Mouse (Mus musculus) lung, embryonic 14.5 days (tissue): ENCODE results near the gene Cdc42. TPM values are rescaled to one million over a fixed set of nuclear protein-coding genes. Genes with fewer than 3 reads are reported as not detected.

Experiments
- ATAC-seq: fragments of 200-750 bp; cut with Nextera tagmentation; 2 replicates; pipeline ENCODE4 v1.8.0; 2017; ENCODE audit warnings: mild to moderate bottlenecking, moderate TSS enrichment, moderate library complexity; ENCODE audit not compliant: insufficient read depth
- DNase-seq: peaks from one replicate; pipeline ENCODE4 v3.0.0-alpha.2; 2015
- H3K27ac ChIP-seq: fragments of 300-500 bp; sonication (generic); 2 replicates; pipeline ENCODE4 v1.5.1; 2014; ENCODE audit warnings: low read depth, mild to moderate bottlenecking, moderate library complexity
- H3K27me3 ChIP-seq: fragments of 300-500 bp; sonication (generic); 2 replicates; pipeline ENCODE4 v1.6.1; 2014; ENCODE audit warnings: low read length, control low read depth; ENCODE audit not compliant: insufficient read depth
- H3K36me3 ChIP-seq: fragments of 300-500 bp; sonication (generic); 2 replicates; pipeline ENCODE4 v1.6.1; 2014; ENCODE audit warnings: control low read depth; ENCODE audit not compliant: insufficient read depth
- H3K4me1 ChIP-seq: fragments of 300-500 bp; sonication (generic); 2 replicates; pipeline ENCODE4 v1.6.1; 2014; ENCODE audit warnings: antibody characterized with exemption, control low read depth; ENCODE audit not compliant: insufficient read depth
- H3K4me2 ChIP-seq: fragments of 300-500 bp; sonication (generic); 2 replicates; pipeline ENCODE4 v1.6.1; 2014; ENCODE audit warnings: mild to moderate bottlenecking
- H3K4me3 ChIP-seq: fragments of 300-500 bp; sonication (generic); 2 replicates; pipeline ENCODE4 v1.5.1; 2014; ENCODE audit warnings: low read depth, low read length
- H3K9ac ChIP-seq: fragments of 300-500 bp; sonication (generic); 2 replicates; pipeline ENCODE4 v1.6.1; 2014
- H3K9me3 ChIP-seq: fragments of 300-500 bp; sonication (generic); 2 replicates; pipeline ENCODE4 v1.6.1; 2016; ENCODE audit warnings: low read depth, low read length, control low read depth
- CTCF ChIP-seq: IDR thresholded peaks from 2 replicates; pipeline ENCODE4 v1.5.1; 2016; ENCODE audit warnings: antibody characterized with exemption, low read depth
- WGBS: fragments of 180-500 bp; shearing (Covaris S2); extraction: QIAGEN DNeasy Blood & Tissue Kit; methylation state at CpG from one replicate; pipeline ENCODE4 v1.1.7; 2014; 5-methylcytosine and 5-hydroxymethylcytosine counted together
- polyA plus RNA-seq: library from polyadenylated mRNA; unstranded; fragments of >200 nt; fragmentation: Nextera tagmentation; extraction: Ambion mirVana; gene quantifications from 2 replicates; pipeline ENCODE4 v1.2.1, GENCODE M21; 2014

The Cdc42 gene
- polyA plus RNA-seq, 1 experiment from 2014 or later = 690 TPM

DNA sequence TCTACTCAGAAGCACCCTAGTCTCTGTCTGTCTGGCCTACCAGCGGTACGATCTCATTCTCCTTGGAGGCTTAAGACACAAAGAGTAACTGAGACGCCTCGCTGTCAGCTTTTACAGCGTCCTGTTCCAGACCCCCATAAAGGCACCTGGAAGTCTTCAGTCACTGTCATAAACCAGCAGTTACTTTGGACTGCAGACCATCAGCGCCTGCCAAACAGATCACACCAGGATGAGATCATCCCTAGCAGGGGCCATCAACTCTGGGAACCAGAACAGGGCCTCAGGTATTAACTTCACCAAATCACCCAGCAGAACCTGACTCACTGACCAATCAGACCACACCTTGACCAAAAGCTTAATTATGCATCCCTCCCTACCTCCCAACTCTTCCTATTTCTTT, 43.0 kb downstream of the Cdc42 start:
- ATAC-seq = 0 out of 2 replicates have a peak, but pooled peaks have one; percentile 19
- WGBS = 45% methylated on average over 6 of the region's 6 CpGs

DNA sequence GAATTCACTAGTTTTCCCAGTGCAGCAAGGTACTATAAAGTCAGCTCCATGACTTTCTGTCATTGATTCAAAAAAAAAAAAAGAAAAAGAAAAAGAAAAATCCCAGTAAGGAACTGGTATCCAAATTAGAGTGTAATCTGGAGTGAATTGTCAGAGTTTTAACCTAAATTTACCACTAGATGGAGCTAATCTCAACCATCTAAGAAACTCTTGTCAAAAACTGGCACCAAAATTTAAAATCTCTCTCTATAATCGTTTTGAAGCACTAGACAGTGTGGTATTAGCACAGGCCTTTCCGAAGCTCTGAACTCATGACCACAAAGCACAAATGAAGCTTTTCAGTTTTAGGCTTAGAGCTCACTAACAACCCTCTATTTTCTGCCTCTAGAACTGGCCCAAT, 44.0 kb downstream of the Cdc42 start:
- DNase-seq = peak; percentile 80
- H3K4me3 ChIP-seq = no peak overlapping the region
- WGBS = 46% methylated on average over 2 of the region's 2 CpGs
- peaks cover 30% of the 10 kb centered on the region for H3K36me3 ChIP-seq
- no peaks in the 10 kb centered on the region for H3K4me1 ChIP-seq
- ATAC-seq = no peak
- no peak overlapping the region for H3K4me2 ChIP-seq
- TF ChIP-seq CTCF = peak; percentile 45
- no peak overlapping the region for H3K27ac ChIP-seq
- no peaks in the 10 kb centered on the region for H3K9me3 ChIP-seq
- H3K9ac ChIP-seq = no peak overlapping the region
- no peaks in the 10 kb centered on the region for H3K27me3 ChIP-seq

More for the DNA sequence above, 43.0 kb downstream of the Cdc42 start:
- Histone ChIP-seq H3K4me2 (no peak overlapping the region), H3K9me3 (no peaks in the 10 kb centered on the region), H3K36me3 (peaks cover 40% of the 10 kb centered on the region), H3K4me1 (no peaks in the 10 kb centered on the region), H3K27ac (no peak overlapping the region), H3K27me3 (no peaks in the 10 kb centered on the region), H3K4me3 (no peak overlapping the region), H3K9ac (no peak overlapping the region)
- no peak for TF ChIP-seq CTCF
- DNase-seq = no peak

DNA sequence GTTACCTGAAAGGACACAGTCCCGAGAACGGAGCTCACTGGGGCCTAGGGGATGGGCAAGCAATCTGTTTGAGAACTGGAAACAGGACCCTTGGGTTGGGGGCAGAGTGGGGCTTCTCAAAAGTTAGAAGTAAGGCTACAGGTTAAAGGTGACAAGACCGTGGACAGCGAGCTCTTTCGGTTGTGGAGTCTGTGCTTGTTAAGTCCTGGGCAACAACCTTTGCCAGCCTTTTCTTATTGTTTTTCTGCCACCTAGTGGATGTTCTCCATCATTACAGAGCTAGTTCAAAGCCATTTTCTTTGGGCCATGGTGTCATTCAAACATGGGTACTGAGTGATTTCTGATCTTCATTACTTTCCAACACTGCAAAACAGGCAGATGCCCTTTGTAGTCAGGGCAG, 49.1 kb downstream of the Cdc42 start:
- ATAC-seq = no peak

DNA sequence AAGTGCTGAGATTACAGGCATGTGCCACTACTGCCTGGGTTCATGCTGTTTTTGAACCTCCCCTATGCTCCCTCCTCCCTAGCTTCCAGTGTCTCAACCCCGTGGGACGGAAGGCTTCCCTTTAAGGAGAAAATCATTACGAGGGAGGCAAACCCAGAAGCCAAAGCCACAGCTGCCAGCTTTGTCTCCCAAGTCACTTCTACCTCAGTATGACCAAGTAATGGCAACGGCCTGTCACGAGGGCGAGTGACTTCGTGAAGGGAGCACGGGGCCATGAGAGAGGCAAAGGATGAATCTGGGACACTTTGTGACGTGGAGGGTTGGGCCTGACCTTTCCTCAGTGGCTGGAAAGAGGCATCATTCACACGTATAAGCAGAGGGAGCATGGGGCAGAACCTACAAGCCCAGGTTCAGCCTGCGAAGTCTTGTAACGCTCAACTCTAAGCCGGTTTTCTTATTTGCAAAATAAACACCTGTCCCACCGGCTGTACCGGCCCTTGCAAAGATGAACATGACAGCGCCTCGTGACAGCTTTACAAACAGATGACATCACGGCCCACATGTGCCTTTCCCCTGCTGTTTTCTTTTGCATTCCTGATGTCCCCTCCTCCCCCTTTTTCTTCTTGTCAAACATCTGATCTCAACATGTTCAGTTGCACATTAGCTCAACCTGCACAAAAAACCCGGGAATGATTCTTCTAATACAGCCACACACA, 50.4 kb downstream of the Cdc42 start:
- no peak for TF ChIP-seq CTCF
- ATAC-seq (no peak), DNase-seq (no peak)
- Histone ChIP-seq H3K4me2 (no peak overlapping the region), H3K4me3 (no peak overlapping the region), H3K27ac (no peak overlapping the region), H3K4me1 (0 out of 2 replicates have a peak, but pooled peaks cover 3% of the 10 kb centered on the region), H3K9me3 (no peaks in the 10 kb centered on the region), H3K27me3 (no peaks in the 10 kb centered on the region), H3K9ac (no peak overlapping the region), H3K36me3 (peaks cover 6% of the 10 kb centered on the region; the same call in 1 of the 2 replicates)
- WGBS = 47% methylated on average over 19 of the region's 19 CpGs

More for the DNA sequence above, 49.1 kb downstream of the Cdc42 start:
- peak; percentile 79 for TF ChIP-seq CTCF
- H3K27me3 ChIP-seq = no peaks in the 10 kb centered on the region
- H3K4me3 ChIP-seq = no peak overlapping the region
- no peak overlapping the region for H3K9ac ChIP-seq
- WGBS = 34% methylated on average over 5 of the region's 5 CpGs
- H3K4me2 ChIP-seq = no peak overlapping the region
- H3K36me3 ChIP-seq = peaks cover 6% of the 10 kb centered on the region; the same call in 1 of the 2 replicates
- H3K27ac ChIP-seq = no peak overlapping the region
- H3K9me3 ChIP-seq = no peaks in the 10 kb centered on the region
- H3K4me1 ChIP-seq = 0 out of 2 replicates have a peak, but pooled peaks cover 3% of the 10 kb centered on the region
- DNase-seq = peak; percentile 79

DNA sequence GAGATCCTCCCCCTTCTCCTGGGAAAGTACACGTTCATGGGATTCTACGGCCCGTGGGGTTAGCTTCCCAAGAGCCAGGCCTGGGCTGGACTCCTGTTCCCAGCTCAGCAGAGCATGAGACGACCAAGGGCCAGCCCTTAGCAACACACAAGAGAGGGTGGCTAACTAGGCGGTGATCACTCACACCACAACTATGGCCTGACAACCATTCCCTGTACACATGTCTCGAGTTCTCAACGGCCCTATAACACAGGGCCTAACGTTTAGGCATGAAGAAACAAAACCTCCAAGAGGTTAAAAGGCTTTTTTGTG, 51.0 kb downstream of the Cdc42 start:
- H3K9ac ChIP-seq = no peak overlapping the region
- no peak for ATAC-seq

DNA sequence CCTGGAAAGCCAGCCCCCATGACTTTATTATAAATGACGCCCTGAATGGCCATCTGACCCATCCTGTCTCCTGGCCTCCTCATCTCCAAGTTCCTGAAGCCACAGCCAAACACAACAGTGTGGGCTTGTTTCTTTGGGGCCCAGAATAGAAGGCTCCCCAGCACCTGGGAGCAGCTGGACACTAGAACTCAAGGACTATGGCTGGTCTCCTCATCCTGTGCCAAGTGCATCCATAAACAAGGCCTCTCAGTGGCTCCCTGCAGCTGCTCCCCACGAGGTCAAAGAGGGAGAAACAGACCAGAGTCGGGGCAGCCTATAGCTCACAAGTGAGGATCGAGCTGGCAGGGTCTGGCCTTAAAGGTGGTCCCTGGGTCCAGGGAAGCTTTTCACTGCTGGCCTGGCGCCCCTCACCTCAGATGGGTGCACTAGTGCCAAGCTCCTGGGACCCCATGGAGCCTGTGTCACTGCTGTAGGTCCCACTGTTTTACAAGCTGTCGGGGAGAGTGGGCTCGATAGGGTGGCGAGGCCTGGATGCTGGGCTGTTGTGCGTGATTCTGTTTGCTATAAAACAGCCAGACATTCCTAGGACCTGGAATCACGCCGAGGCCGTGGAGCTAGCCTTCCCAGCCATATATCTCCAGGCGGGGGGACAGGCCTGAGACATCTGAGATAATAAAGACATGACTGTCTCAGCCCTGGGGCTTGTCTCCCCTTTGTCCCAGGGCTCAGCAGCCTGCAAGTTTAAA, 51.5 kb downstream of the Cdc42 start:
- ATAC-seq (no peak), DNase-seq (no peak)
- H3K4me3 ChIP-seq = no peak overlapping the region
- 0 out of 2 replicates have a peak, but pooled peaks cover 3% of the 10 kb centered on the region for H3K4me1 ChIP-seq
- peaks cover 6% of the 10 kb centered on the region; the same call in 1 of the 2 replicates for H3K36me3 ChIP-seq
- no peak for TF ChIP-seq CTCF
- H3K27ac ChIP-seq = no peak overlapping the region
- no peaks in the 10 kb centered on the region for H3K9me3 ChIP-seq
- H3K27me3 ChIP-seq = no peaks in the 10 kb centered on the region
- no peak overlapping the region for H3K9ac ChIP-seq
- no peak overlapping the region for H3K4me2 ChIP-seq
- 59% methylated on average over 13 of the region's 13 CpGs for WGBS

More for the DNA sequence above, 51.0 kb downstream of the Cdc42 start:
- DNase-seq = no peak
- H3K4me3 ChIP-seq = no peak overlapping the region
- no peak for TF ChIP-seq CTCF
- H3K27me3 ChIP-seq = no peaks in the 10 kb centered on the region
- H3K9me3 ChIP-seq = no peaks in the 10 kb centered on the region
- 0 out of 2 replicates have a peak, but pooled peaks cover 3% of the 10 kb centered on the region for H3K4me1 ChIP-seq
- H3K4me2 ChIP-seq = no peak overlapping the region
- H3K36me3 ChIP-seq = peaks cover 6% of the 10 kb centered on the region; the same call in 1 of the 2 replicates
- no peak overlapping the region for H3K27ac ChIP-seq
- WGBS = 54% methylated on average over 8 of the region's 8 CpGs

DNA sequence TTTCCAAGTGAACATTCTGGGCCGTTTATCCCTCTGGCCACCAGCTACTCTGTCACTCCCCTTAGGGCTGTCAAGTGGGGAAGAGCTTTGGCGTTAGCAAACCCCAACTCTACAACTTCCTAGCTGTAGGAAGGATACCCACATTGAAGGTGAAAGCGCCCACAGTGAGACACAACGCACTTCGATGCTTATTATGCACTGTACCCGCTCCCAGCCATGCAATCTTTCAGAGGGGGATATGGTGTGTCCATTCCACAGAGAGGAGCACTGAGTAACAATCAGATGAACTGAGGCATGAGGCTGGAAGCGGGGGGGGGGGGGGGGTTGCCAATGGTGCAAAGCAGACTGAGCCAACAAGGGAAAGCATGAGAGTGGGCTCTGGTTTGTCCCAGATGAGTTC, 52.5 kb downstream of the Cdc42 start:
- H3K36me3 ChIP-seq = no peaks in the 10 kb centered on the region
- no peak overlapping the region for H3K9ac ChIP-seq
- ATAC-seq = no peak
- WGBS = 79% methylated on average over 6 of the region's 7 CpGs
- TF ChIP-seq CTCF = no peak
- H3K4me2 ChIP-seq = no peak overlapping the region
- no peak for DNase-seq
- H3K27me3 ChIP-seq = no peaks in the 10 kb centered on the region
- H3K9me3 ChIP-seq = no peaks in the 10 kb centered on the region
- H3K27ac ChIP-seq = no peak overlapping the region
- H3K4me1 ChIP-seq = 0 out of 2 replicates have a peak, but pooled peaks cover 3% of the 10 kb centered on the region
- H3K4me3 ChIP-seq = no peak overlapping the region
